Mouse (Mus musculus) lung, embryonic 14.5 days (tissue): ENCODE data around the gene Exoc8. TPM values are rescaled to one million over a fixed set of nuclear protein-coding genes. Genes with fewer than 3 reads are reported as not detected.

Experiments
- ATAC-seq: fragments of 200-750 bp; cut with Nextera tagmentation; 2 replicates; pipeline ENCODE4 v1.8.0; 2017; ENCODE audit warnings: mild to moderate bottlenecking, moderate TSS enrichment, moderate library complexity; ENCODE audit not compliant: insufficient read depth
- DNase-seq: peaks from one replicate; pipeline ENCODE4 v3.0.0-alpha.2; 2015
- H3K27ac ChIP-seq: fragments of 300-500 bp; sonication (generic); 2 replicates; pipeline ENCODE4 v1.5.1; 2014; ENCODE audit warnings: low read depth, mild to moderate bottlenecking, moderate library complexity
- H3K27me3 ChIP-seq: fragments of 300-500 bp; sonication (generic); 2 replicates; pipeline ENCODE4 v1.6.1; 2014; ENCODE audit warnings: low read length, control low read depth; ENCODE audit not compliant: insufficient read depth
- H3K36me3 ChIP-seq: fragments of 300-500 bp; sonication (generic); 2 replicates; pipeline ENCODE4 v1.6.1; 2014; ENCODE audit warnings: control low read depth; ENCODE audit not compliant: insufficient read depth
- H3K4me1 ChIP-seq: fragments of 300-500 bp; sonication (generic); 2 replicates; pipeline ENCODE4 v1.6.1; 2014; ENCODE audit warnings: antibody characterized with exemption, control low read depth; ENCODE audit not compliant: insufficient read depth
- H3K4me2 ChIP-seq: fragments of 300-500 bp; sonication (generic); 2 replicates; pipeline ENCODE4 v1.6.1; 2014; ENCODE audit warnings: mild to moderate bottlenecking
- H3K4me3 ChIP-seq: fragments of 300-500 bp; sonication (generic); 2 replicates; pipeline ENCODE4 v1.5.1; 2014; ENCODE audit warnings: low read depth, low read length
- H3K9ac ChIP-seq: fragments of 300-500 bp; sonication (generic); 2 replicates; pipeline ENCODE4 v1.6.1; 2014
- H3K9me3 ChIP-seq: fragments of 300-500 bp; sonication (generic); 2 replicates; pipeline ENCODE4 v1.6.1; 2016; ENCODE audit warnings: low read depth, low read length, control low read depth
- CTCF ChIP-seq: IDR thresholded peaks from 2 replicates; pipeline ENCODE4 v1.5.1; 2016; ENCODE audit warnings: antibody characterized with exemption, low read depth
- WGBS: fragments of 180-500 bp; shearing (Covaris S2); extraction: QIAGEN DNeasy Blood & Tissue Kit; methylation state at CpG from one replicate; pipeline ENCODE4 v1.1.7; 2014; 5-methylcytosine and 5-hydroxymethylcytosine counted together
- polyA plus RNA-seq: library from polyadenylated mRNA; unstranded; fragments of >200 nt; fragmentation: Nextera tagmentation; extraction: Ambion mirVana; gene quantifications from 2 replicates; pipeline ENCODE4 v1.2.1, GENCODE M21; 2014

Gene Exoc8
- polyA plus RNA-seq, 1 experiment from 2014 or later, result 9.8 TPM

GRCm38 (mm10) chr8:124845573-124845972 is 51.9 kb downstream of the Exoc8 start:
- Histone ChIP-seq H3K4me1 (no peaks in the 10 kb centered on the region), H3K4me2 (no peak overlapping the region), H3K9ac (no peak overlapping the region), H3K27me3 (no peaks in the 10 kb centered on the region), H3K9me3 (no peaks in the 10 kb centered on the region), H3K27ac (no peak overlapping the region), H3K4me3 (no peak overlapping the region), H3K36me3 (peaks cover 25% of the 10 kb centered on the region)
- no peak for TF ChIP-seq CTCF
- ATAC-seq (no peak), DNase-seq (no peak)
- 88% methylated on average over 5 of the region's 5 CpGs for WGBS

- Histone ChIP-seq H3K36me3 (peaks cover 29% of the 10 kb centered on the region), H3K27ac (no peak overlapping the region), H3K4me1 (no peaks in the 10 kb centered on the region), H3K9me3 (no peaks in the 10 kb centered on the region), H3K27me3 (no peaks in the 10 kb centered on the region), H3K4me2 (no peak overlapping the region), H3K9ac (no peak overlapping the region), H3K4me3 (no peak overlapping the region)
- ATAC-seq (no peak), DNase-seq (no peak)
- TF ChIP-seq CTCF, result no peak
- 49% methylated on average over 3 of the region's 3 CpGs for WGBS
These were observed 52.4 kb downstream of the Exoc8 start for GRCm38 (mm10) chr8:124845131-124845530.

Other genes with a start within 250 kb of the Exoc8 start
- gene 2310022B05Rik, start 234.3 kb downstream of the Exoc8 start, polyA plus RNA-seq, result 45.6 and 46.0 TPM in 2 replicates
- gene Ttc13, start 175.7 kb downstream of the Exoc8 start, polyA plus RNA-seq, result 52.5 and 54.7 TPM in 2 replicates
- gene Arv1, start 175.6 kb downstream of the Exoc8 start, polyA plus RNA-seq, result 26.4 and 27.2 TPM in 2 replicates
- 16.8 and 20.5 TPM in 2 replicates for gene Fam89a, start 145.9 kb downstream of the Exoc8 start, polyA plus RNA-seq
- 0.70 and 1.0 TPM in 2 replicates for gene Trim67, start 104.6 kb downstream of the Exoc8 start, polyA plus RNA-seq
- 115 and 118 TPM in 2 replicates for gene Gnpat, start 34.7 kb downstream of the Exoc8 start, polyA plus RNA-seq
- 43.5 and 44.5 TPM in 2 replicates for gene 2810004N23Rik, start 34.6 kb downstream of the Exoc8 start, polyA plus RNA-seq
- gene Sprtn, start 181 bp upstream of the Exoc8 start, polyA plus RNA-seq, result 9.5 and 10.1 TPM in 2 replicates
- gene Egln1, start 51.6 kb upstream of the Exoc8 start, polyA plus RNA-seq, result 14.4 and 16.2 TPM in 2 replicates
- gene Tsnax, start 115.3 kb upstream of the Exoc8 start, polyA plus RNA-seq, result 131 and 133 TPM in 2 replicates
- gene Disc1, start 156.5 kb upstream of the Exoc8 start, polyA plus RNA-seq, result 2.4 and 3.8 TPM in 2 replicates